Mouse (Mus musculus): ENCODE results near the gene Cnot10. TPM values are rescaled to one million over a fixed set of nuclear protein-coding genes. Genes with fewer than 3 reads are reported as not detected.

The Cnot10 gene
- total RNA-seq, 2 experiments from 2014 or later, result 45.0 to 46.8 TPM

DNA sequence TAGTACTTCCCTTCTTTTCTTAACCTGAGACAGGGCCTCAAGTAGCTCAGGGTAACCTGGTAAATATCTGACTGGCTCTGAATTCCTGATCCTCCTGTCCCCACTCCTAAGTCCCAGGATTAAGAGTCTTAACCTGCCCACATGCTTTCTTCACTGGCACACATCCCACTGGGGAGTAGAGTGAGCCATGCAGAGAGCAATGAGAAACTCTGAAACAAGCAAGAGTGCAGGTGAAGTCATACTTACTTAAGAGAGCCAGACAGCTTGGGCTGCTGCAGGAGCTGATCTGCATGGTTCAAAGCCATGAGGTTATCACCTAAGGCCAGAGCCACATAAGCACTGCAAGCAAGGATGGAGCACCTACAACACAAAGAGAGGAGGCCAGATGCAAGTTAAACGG is 38.9 kb downstream of the Cnot10 start:
- DNase-seq (ENCODE audit: low spot score in 2 of 2), result no peak

DNA sequence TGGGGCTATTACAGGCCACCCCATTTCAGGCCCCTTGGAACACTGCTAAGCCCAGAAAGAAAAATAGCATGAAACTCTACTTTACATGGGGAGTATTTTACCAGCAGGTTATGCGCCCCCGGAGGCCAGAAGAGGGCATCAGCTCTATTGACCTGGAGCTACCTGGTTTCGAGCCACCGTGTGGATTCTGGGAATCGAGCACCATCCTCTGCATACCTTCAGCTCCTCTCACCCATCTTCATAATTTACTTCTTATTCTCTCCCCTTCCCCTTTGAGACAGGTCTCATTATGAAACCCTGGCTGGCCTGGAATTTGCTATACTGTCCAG is 55.0 kb downstream of the Cnot10 start:
- DNase-seq (ENCODE audit: low spot score in 2 of 2), result no peak
- intact Hi-C loops (cut with DNase I), result no loop called here

More for the DNA sequence above, 38.9 kb downstream of the Cnot10 start:
- intact Hi-C loops (cut with DNase I), result no loop called here

DNA sequence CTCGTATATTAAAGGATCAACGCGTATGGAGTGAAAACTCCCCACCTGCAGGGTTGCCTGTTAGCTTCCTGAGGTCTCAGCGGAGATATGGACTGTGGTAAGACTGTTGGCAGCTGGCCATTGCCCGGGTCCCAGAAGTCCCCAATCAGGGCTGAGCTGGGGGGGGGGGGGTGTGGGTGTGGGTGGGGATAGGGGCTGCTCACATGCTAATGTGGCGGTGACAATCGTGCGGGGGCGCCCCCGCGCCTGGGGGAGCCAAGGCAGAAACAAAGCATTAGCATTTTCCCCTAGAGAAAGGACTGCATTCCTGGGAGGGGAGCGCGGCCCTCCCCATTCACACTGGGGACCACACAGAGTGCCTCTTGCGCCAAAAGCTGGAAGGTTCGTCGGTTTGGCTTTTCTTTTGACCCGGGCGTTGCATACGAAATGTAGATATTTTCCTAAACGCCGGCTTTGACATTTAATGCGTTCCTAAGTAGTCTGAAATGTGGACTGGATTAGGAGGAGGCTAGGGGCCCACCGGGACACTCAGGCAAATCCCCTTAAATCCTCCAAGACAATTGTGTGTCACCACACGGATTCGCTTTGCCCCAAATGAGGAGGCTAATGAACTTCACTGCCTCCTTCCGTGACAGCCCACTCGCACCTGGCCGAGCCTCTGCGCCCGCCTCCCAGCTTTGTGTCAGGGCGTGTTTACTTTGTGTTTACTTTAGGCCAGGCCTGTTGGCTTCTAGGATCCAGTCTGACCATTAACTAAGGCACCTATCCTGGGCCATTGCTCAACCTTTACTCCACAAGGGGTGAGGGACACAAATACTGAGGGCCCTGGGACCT is 55.6 kb downstream of the Cnot10 start:
- intact Hi-C loops (cut with DNase I), result loop anchor here (5.0 kb wide), 1 partner anchor 167 kb away; no protein-coding TSS in a partner anchor

DNA sequence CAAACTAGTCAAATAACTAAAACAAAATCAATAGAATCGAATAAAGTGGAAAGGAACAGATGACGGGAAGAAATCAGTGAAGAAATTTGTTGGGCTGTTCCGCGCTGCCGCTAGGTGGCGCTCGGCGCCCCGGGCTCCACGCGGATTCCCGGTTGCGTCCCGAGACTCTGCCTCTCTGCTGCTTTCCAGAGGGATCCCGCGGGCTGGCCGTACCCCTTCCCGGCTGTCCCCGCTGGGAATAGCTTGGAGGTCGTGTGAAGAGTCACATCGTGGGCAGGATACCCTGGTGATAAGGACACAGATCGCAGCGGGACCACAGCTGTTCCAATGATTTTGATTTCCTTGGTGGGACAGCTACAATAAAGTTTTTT is 56.2 kb downstream of the Cnot10 start:
- intact Hi-C loops (cut with DNase I), result loop anchor here (5.0 kb wide), 1 partner anchor 166 kb away; no protein-coding TSS in a partner anchor

More for the DNA sequence above, 55.6 kb downstream of the Cnot10 start:
- no peak for DNase-seq (ENCODE audit: low spot score in 2 of 2)

DNA sequence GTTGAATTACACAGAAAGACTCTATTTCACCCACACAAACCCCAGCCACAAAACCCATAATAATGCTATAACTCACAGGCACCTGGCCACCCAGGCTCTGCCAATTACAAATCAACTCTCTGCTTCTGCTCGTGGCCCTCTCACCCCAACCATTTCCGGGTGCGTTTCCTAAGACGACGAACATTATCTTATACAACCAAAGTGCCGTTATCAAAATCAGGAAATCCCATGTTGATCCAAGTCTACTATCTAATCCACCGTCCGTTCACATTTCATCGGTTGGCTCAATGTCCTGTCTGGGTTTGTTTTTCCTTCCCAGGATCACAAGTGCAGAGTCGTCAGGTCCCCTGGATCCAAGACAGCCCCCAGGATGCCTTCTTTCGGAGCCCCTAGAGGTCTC is 61.3 kb downstream of the Cnot10 start:
- no peak for DNase-seq (ENCODE audit: low spot score in 2 of 2)
- intact Hi-C loops (cut with DNase I), result no loop called here

More for the DNA sequence above, 56.2 kb downstream of the Cnot10 start:
- DNase-seq (ENCODE audit: low spot score in 2 of 2), result peak; percentile 38 to 43

DNA sequence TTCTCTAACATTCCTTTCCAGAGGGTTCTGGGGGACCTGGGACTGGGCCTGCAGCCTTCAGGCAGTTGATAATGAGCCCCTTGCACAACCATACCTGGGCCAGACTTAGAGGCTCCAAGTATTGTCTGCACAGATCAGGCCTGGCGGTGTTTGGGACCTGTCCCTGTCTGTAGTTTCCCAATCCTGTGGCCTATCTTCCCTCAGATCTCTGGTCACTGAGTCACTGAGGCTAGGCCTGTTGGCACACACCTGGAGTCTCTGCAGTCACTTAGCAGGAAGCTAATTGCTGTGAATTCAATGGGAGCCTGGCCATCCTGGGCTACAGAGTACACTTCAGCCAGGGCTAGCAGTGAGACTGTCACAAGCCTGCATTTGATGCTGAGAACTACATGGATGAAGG is 64.0 kb downstream of the Cnot10 start:
- intact Hi-C loops (cut with DNase I), result no loop called here
- no peak for DNase-seq (ENCODE audit: low spot score in 2 of 2)

DNA sequence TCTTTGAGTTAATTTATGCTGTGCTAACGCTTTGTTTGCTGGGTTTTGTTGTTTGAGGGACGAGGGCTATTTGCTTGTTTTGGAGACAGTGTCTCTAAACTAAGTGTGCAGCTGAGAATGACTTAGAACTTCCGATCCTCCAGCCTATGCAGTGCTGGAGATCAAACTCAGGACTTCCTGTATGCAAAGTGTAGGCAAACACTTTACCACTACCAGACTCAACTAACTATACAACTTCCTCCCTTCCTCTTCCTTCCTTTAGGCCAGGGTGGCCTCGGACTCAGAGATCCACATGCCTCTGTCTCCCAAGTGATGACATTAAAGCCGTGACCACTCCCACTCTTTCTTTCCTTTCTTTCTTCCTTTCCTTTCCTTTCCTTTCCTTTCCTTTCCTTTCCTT is 66.5 kb downstream of the Cnot10 start:
- intact Hi-C loops (cut with DNase I), result no loop called here
- no peak for DNase-seq (ENCODE audit: low spot score in 2 of 2)

DNA sequence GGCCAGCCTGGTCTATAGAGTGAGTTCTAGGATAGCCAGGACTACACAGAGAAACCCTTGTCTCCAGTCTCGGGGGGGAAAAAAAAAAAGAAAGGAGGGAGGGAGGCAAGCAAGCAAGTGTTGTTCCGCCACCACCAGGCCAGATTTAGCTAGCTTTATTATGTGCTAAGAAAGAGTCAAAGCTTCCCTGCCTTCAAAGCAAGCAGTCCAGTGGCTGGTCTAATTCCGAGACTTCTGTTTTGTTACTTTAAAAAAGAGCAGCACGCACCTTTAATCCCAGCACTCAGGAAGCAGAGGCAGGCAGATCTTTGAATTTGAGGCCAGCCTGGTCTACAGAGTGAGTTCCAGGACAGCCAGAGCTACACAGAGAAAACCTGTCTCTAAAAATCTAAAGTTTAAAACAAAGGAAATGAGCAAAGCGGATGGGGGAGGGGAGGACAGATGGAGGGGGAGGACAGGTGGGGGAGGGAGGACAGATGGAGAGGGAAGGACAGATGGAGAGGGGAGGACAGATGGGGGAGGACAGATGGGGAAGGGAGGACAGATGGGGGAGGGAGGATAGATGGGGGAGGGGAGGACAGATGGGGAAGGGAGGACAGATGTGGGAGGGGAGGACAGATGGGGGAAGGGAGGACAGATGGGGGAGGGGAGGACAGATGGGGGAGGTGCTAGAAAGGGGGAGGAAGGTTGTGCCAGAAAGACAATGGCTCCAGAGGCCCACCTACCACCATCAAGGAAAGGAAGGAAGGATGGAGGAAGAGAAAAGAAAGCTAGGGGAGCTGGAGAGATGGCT is 71.1 kb downstream of the Cnot10 start:
- intact Hi-C loops (cut with DNase I), result no loop called here
- no peak for DNase-seq (ENCODE audit: low spot score in 2 of 2)

DNA sequence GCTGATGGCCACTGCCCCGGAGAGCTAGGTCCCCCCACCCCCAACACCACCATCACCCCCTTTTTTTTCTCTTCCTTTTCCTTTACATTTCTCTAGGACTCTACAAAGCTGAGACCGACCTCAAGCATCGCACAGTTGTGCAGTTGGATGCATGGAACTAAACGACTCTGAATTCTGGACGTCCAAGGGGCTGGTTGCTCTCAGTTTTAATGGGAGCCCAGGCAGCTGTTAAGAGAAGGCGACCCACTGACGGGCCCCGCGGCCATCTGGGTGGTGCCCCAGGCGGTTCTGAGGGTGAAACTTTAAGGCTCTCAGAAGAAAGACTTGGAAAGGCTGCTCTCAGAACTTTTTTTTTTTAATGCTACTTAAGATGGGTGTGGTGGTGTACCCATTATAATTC is 75.3 kb downstream of the Cnot10 start:
- intact Hi-C loops (cut with DNase I), result no loop called here
- no peak for DNase-seq (ENCODE audit: low spot score in 2 of 2)

DNA sequence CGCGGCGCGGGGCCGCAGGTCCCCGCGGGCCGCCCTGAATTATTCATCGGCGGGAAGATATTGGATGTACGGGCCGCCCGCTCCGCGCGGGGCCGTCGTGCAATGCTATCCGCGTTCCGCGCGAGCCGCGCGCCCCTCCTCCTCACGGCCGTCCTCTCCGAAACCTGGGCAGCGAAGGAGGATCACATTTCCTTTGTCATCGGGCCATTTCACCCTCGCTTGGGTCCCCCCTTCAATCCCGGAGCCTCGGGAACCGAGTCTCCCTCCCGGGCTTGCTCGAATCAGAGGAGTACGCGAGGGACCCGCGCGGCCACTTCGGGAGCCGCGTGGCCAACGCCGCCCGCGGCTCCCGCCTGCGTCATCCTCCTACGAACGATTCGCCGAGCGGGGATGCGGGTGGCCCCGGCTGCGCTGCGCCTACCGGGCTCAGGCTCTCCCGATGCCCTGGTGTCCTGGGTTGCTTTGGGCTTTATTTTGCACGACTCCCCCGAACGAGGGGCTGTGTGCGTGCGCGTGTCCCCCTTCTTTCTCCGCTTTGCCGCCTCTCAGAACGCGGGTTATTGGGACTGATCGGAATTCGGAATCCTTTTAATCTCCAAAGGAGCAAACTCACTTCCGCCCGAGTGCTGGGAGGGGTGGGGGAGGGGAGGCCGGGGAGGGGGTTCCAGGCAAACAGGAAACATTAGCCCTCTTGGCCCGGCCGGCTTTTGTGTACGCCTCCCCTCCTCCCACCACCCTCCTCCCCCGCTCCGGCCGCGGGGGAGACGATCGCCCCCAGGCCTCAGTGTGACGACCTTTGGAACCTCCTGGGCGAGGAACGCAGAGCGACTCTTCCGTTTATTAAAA is 76.0 kb downstream of the Cnot10 start, which contains the start of gene Trim71:
TSS of gene Trim71 (minus strand) at position 609 of the 846 bp plus-strand sequence.
- peak; percentile 27 to 28 for DNase-seq (ENCODE audit: low spot score in 2 of 2)
- intact Hi-C loops (cut with DNase I), result no loop called here

DNA sequence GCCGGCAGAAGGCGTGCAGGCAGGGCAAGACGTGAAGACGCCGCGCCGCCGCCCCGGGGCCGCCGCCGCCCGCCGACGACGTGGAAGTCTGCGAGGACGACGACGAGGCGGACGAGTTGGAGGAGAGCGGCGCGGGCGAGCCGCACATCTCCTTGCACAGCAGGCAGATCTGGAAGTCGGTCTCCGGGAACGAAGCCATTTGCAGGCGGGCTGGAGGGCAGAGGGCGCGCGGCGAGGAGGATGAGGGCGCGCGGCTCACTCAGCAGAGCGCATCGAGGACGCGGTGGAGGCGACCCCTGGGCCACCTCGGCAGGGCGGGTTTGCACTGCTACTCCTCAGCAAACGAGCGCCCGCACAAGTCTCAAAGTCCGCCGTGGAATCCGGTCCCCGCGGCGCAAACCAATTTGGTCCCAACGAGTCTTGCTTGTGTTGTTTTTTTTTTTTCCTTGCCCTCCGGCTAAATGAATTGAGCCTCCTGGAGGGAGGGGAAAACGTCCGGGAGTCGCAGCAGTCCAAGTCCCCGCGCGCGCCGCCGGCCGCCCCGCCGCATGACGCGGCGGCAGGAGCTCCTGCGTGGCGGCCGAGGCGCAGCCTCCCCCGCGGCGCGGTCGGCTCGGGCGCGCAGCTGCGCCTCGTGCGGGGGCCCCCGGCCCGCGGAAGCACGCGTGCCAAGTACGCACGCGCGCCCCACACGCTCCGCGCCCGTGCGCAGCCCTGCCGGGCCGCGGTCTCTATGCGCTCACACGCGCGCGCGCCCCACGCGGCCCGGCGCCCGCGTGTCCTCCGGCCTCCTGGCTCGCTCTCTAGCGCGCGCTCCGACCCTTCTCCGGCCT is 76.8 kb downstream of the Cnot10 start:
- intact Hi-C loops (cut with DNase I), result no loop called here
- peak; percentile 14 to 19 for DNase-seq (ENCODE audit: low spot score in 2 of 2)

DNA sequence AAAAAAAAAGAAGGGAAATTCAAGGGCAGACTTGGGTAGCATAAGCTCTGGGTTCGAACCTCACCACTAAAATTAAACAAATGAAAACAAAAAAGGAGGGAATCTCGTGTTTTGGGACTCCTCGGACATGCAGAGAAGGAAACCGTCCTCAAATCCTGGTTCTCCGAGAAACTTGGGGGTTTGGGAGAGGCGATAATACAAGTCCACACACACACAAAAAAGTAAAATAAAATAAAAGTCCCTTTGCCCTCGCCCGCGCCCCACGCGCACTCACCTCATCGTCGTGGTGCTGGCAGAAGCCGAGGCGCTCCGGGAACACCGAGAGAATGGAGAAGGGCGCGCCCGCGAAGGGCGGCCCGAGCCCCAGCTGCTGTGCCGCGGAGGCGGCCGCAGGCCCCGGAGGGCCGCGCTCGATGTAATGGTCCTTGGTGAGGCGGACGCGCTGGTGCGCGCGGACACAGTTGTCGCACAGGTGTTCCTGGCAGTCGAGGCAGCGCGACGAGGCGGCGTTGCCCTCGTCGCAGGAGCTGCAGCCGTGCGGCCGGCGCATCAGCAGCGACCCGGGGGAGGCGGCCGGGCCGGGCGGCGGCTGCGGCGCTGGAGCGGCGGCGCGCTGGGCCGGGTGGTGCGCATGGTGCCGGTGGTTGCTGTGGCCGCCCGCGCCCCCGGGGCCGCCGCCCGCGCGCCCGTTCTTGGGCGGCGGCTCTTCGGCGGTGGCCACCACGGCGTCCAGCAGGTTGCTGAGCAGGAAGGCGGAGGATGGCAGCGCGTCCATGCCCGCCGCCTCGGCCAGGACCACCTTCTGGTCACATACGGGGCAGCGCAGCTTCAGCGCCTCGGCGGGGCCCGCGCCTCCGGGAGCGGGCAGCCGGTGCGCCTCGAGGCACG is 77.7 kb downstream of the Cnot10 start:
- no peak for DNase-seq (ENCODE audit: low spot score in 2 of 2)
- intact Hi-C loops (cut with DNase I), result no loop called here

DNA sequence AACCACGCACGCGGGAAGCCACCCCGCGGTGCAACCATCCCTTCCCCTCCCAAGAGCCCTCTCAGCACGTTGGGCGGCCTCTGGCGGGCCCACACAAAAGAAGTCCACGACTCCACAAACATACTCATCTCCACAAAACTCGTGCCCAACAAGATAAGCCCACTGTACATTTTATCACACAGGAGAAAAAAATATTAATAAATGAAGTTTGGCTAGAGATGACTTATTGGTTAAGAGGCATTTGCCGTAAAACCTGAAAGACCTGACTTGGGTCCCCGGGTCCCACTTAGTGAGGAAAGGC is 78.4 kb downstream of the Cnot10 start:
- intact Hi-C loops (cut with DNase I), result no loop called here
- DNase-seq (ENCODE audit: low spot score in 2 of 2), result no peak

DNA sequence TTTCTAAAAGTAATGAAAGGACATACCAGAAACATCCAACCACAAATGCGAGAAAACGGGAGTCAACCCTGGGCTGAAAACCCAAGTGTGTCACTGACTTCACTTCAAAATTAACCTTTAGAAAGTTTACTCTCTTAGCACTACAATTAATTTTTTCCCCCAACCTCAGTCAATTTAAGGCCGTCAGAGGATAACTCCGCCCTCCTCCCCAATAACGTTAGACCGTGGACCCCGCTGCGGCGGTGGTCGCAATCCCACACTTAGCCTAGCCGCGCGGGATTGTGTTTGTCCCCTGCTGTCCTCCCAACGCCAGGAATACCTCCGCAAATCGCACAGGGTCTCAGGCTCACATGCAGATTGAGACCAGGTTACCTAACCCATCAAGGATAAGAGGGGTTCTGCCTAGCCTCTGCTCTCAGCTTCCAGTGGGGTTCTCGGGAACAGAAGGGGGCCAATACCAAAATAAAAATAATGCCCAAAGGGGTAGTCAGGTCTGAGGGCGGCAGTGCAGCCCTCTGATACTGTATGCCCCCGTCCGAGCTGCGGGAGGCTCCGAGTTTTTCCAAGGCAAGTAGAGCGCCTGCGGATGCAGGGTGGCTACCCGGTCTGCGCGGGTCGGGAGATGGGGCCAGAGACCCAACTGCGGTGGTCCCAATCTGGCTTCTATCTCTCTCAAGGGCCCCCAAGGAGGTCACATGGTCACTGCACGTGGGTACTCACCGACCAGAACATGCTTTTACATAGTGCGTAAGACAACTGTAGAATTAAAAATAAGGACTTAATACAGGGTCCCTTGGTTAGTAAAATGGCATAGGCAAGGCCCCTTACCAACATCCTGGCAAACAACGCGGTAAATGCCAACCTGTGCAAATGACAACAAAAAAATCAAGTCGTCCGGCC is 79.0 kb downstream of the Cnot10 start:
- intact Hi-C loops (cut with DNase I), result no loop called here
- no peak for DNase-seq (ENCODE audit: low spot score in 2 of 2)

DNA sequence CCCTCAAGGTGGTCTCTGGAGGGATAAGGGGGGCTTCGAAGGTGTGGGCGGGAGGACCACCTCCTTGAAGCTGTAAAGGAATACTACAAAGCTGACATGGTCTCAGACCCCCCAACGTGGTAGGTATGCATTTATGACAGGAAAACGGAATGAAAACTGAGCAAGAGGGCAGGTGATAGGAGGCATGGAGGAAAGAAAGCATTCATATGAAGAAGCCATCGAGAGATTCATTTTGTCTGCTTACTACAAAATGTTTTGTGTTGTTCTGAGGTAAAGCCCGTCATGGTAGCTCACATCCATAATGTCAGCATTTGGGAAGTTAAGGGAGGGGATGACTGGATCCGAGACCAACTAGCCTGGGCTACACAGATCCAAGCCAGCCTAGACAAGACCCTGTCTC is 79.8 kb downstream of the Cnot10 start:
- DNase-seq (ENCODE audit: low spot score in 2 of 2), result no peak
- intact Hi-C loops (cut with DNase I), result no loop called here

DNA sequence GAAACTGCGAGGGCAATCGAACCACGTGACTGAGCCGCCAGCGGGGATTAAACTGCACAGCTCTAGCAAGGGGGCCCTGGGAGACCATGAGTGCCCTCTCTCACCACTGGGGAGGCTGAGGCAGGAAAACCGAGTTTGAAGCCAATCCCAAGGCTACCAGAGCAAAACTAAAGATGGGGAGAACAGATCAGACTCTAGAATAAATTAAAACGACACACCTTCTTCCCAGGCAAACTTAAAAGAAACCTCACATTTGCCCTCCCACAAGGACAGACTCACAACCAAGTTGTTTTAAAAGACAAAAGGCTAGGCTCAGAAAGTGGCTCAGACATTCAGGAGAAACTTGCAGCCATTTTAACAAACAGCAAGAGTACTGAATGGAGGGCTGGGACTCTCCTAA is 82.9 kb downstream of the Cnot10 start:
- no peak for DNase-seq (ENCODE audit: low spot score in 2 of 2)
- intact Hi-C loops (cut with DNase I), result no loop called here

DNA sequence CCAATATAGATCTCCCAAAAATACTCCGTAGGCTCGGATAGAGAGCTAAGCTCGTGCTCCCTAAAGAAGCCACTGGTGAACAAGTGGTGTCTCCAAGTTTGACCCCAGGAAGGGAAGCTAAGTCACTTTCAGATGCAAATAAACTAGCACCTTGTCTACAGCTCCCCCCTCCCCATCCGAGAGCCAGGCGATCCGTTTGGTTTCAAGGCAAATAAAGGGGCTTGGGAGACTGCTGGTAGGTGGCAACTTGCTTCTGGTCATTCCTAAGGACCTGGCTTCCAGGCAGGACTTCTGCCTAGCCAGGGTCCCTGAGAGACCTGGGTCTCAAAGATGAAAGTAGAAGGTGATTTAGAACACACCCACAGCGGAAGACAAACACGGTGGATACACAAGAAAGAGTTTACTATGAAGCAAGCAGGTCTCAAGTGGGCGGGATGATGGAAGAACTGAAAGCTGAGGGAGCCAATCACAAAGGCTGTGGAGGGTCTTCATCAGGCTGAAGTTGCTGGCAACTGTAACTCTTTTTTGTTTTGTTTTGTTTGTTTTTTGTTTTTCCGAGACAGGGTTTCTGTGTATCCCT is 83.6 kb downstream of the Cnot10 start:
- intact Hi-C loops (cut with DNase I), result no loop called here
- no peak for DNase-seq (ENCODE audit: low spot score in 2 of 2)
